In genomic region chr15:98699190-98700105, GRCm38 (mm10) we compare ENCODE assay signal across 7 mouse cellular contexts. TPM values are rescaled to one million over a fixed set of nuclear protein-coding genes. Genes with fewer than 3 reads are reported as not detected.
DNase-seq lines count a peak whose midpoint lies in the region; ATAC-seq and TF ChIP-seq lines count a peak whose summit lies in the region.

No protein-coding gene starts in this region.

- H3K4me2 ChIP-seq in limb, embryonic 11.5 days (ENCODE audit: low read depth, severe bottlenecking): peak overlapping the region; percentile 54
- H3K4me2 ChIP-seq in midbrain, embryonic 14.5 days (ENCODE audit: low read length): peak overlapping the region; percentile 62

- no peaks in the 10 kb centered on the region for H3K9me3 ChIP-seq in embryonic facial prominence, embryonic 10.5 days
- no peaks in the 10 kb centered on the region for H3K9me3 ChIP-seq in limb, embryonic 11.5 days (ENCODE audit: control insufficient read depth, low read length)
- no peaks in the 10 kb centered on the region for H3K9me3 ChIP-seq in midbrain, embryonic 14.5 days (ENCODE audit: control insufficient read depth, low read length)

- H3K9ac ChIP-seq in limb, embryonic 11.5 days (ENCODE audit: low read length): peak overlapping the region; percentile 34; the same call in 1 of the 2 replicates
- H3K9ac ChIP-seq in midbrain, embryonic 14.5 days (replicated peaks; ENCODE audit: low read length): peak overlapping the region; percentile 52

- H3K27ac ChIP-seq in embryonic facial prominence, embryonic 10.5 days (replicated peaks): no peak overlapping the region; the same call in 1 of the 2 replicates
- H3K27ac ChIP-seq in kidney, adult 2 months (ENCODE audit: insufficient read depth, low read depth, low read length): no peak overlapping the region
- H3K27ac ChIP-seq in limb, embryonic 11.5 days (replicated peaks; ENCODE audit: low read depth, low read length): no peak overlapping the region
- peak overlapping the region; percentile 75 for H3K27ac ChIP-seq in midbrain, embryonic 14.5 days (replicated peaks; ENCODE audit: low read depth, low read length)

- ATAC-seq in limb, embryonic 11.5 days (ENCODE audit: insufficient number of reproducible peaks, low FRiP score, low TSS enrichment, low read depth): 0 out of 2 replicates have a peak, but pooled peaks have one; percentile 51
- ATAC-seq in midbrain, embryonic 14.5 days (ENCODE audit: low FRiP score, low TSS enrichment): peak; percentile 84

- H3K27me3 ChIP-seq in embryonic facial prominence, embryonic 10.5 days (replicated peaks; ENCODE audit: low read depth, poor library complexity, severe bottlenecking): peaks cover 57% of the 10 kb centered on the region
- no peaks in the 10 kb centered on the region; the same call in 1 of the 2 replicates for H3K27me3 ChIP-seq in kidney, adult 2 months (replicated peaks; ENCODE audit: control insufficient read depth, insufficient read depth, low read length)
- peaks cover 19% of the 10 kb centered on the region for H3K27me3 ChIP-seq in limb, embryonic 11.5 days (ENCODE audit: control insufficient read depth, insufficient read depth, low read length)
- H3K27me3 ChIP-seq in midbrain, embryonic 14.5 days (ENCODE audit: control insufficient read depth, insufficient read depth, low read length): peaks cover 16% of the 10 kb centered on the region; the same call in 1 of the 2 replicates

- TF ChIP-seq CTCF in kidney, adult 2 months (conservative IDR thresholded peaks at IDR 0.05; ENCODE audit: insufficient read depth, insufficient read length, low read depth, low read length): peak; percentile 81

- peaks cover 10% of the 10 kb centered on the region for H3K4me1 ChIP-seq in embryonic facial prominence, embryonic 10.5 days
- peaks cover 9% of the 10 kb centered on the region; the same call in 1 of the 2 replicates for H3K4me1 ChIP-seq in kidney, adult 2 months (ENCODE audit: control insufficient read depth, insufficient read depth, low read length)
- H3K4me1 ChIP-seq in limb, embryonic 11.5 days (ENCODE audit: control insufficient read depth, insufficient read depth, low read length): 0 out of 2 replicates have a peak, but pooled peaks cover 3% of the 10 kb centered on the region
- 0 out of 2 replicates have a peak, but pooled peaks cover 4% of the 10 kb centered on the region for H3K4me1 ChIP-seq in midbrain, embryonic 14.5 days (ENCODE audit: control insufficient read depth, insufficient read depth, low read length)

- DNase-seq in adrenal gland, adult 8-10 months: peak; percentile 61
- DNase-seq in embryonic facial prominence, embryonic 10.5 days (ENCODE audit: low spot score): peak; percentile 93
- peak; percentile 85 to 92 for DNase-seq in heart, adult 18-20 months
- DNase-seq in kidney, adult 2 months: peak; percentile 90
- DNase-seq in limb, embryonic 11.5 days (ENCODE audit: low spot score): peak; percentile 93
- DNase-seq in midbrain, embryonic 14.5 days: peak; percentile 94
- DNase-seq in spleen, adult 12 weeks (ENCODE audit: low spot score): peak; percentile 67

- no peak for TF ChIP-seq POLR2A in kidney, adult 2 months (IDR thresholded peaks at IDR 0.05; ENCODE audit: low read depth, low read length)

- H3K4me3 ChIP-seq in embryonic facial prominence, embryonic 10.5 days: peak overlapping the region; percentile 52
- no peak overlapping the region for H3K4me3 ChIP-seq in kidney, adult 2 months (ENCODE audit: insufficient read depth, low read depth, low read length)
- H3K4me3 ChIP-seq in limb, embryonic 11.5 days (ENCODE audit: low read depth, low read length): peak overlapping the region; percentile 25; the same call in 1 of the 2 replicates
- H3K4me3 ChIP-seq in midbrain, embryonic 14.5 days (replicated peaks; ENCODE audit: low read depth, low read length): peak overlapping the region; percentile 39

- 7% methylated on average over 40 of the region's 40 CpGs for WGBS in embryonic facial prominence, embryonic 10.5 days
- 6% methylated on average over 40 of the region's 40 CpGs for WGBS in kidney, adult 2 months
- WGBS in limb, embryonic 11.5 days: 5% methylated on average over 40 of the region's 40 CpGs
- 4% methylated on average over 40 of the region's 40 CpGs for WGBS in midbrain, embryonic 14.5 days

- H3K36me3 ChIP-seq in embryonic facial prominence, embryonic 10.5 days (replicated peaks): no peaks in the 10 kb centered on the region
- no peaks in the 10 kb centered on the region for H3K36me3 ChIP-seq in kidney, adult 2 months (ENCODE audit: control insufficient read depth, insufficient read depth, low read length)
- H3K36me3 ChIP-seq in limb, embryonic 11.5 days (ENCODE audit: control insufficient read depth, insufficient read depth, low read length): no peaks in the 10 kb centered on the region
- H3K36me3 ChIP-seq in midbrain, embryonic 14.5 days (ENCODE audit: control insufficient read depth, insufficient read depth, low read length): no peaks in the 10 kb centered on the region

RNA-seq across cellular contexts. Expression of gene Ccdc65, which starts 8.6 kb away (rescaled TPM):
- under 1 TPM; 0.59 to 0.90 (median 0.82) TPM for total RNA-seq in adrenal gland, adult 8-10 months (2022)
- polyA plus RNA-seq in embryonic facial prominence, embryonic 10.5 days (2016; fragmentation: Nextera tagmentation; extraction: Ambion mirVana): 0.60 and 0.80 TPM in 2 replicates
- under 1 TPM; 0.67 to 0.72 TPM for total RNA-seq in heart, adult 18-20 months (2021)
- polyA plus RNA-seq in kidney, adult 2 months (2012; rRNA removed): 0.42 and 0.60 TPM in 2 replicates
- polyA plus RNA-seq in limb, embryonic 11.5 days (2014; fragmentation: Nextera tagmentation; extraction: Ambion mirVana): 0.48 and 1.3 TPM in 2 replicates
- 5.7 and 6.3 TPM in 2 replicates for polyA plus RNA-seq in midbrain, embryonic 14.5 days (2014; fragmentation: Nextera tagmentation; extraction: Ambion mirVana)

RNA-seq across cellular contexts. Expression of gene Rnd1, which starts 22.2 kb away (rescaled TPM):
- total RNA-seq in adrenal gland, adult 8-10 months (2022): 1 to 10 TPM; 2.5 to 9.7 (median 4.0) TPM
- 0.88 and 1.5 TPM in 2 replicates for polyA plus RNA-seq in embryonic facial prominence, embryonic 10.5 days (2016; fragmentation: Nextera tagmentation; extraction: Ambion mirVana)
- total RNA-seq in heart, adult 18-20 months (2021): 1 to 10 TPM in 1 of 2 experiments, under 1 TPM in 1; 0.77 to 1.3 TPM
- 2.2 and 2.8 TPM in 2 replicates for polyA plus RNA-seq in kidney, adult 2 months (2012; rRNA removed)
- 0.29 and 0.37 TPM in 2 replicates for polyA plus RNA-seq in limb, embryonic 11.5 days (2014; fragmentation: Nextera tagmentation; extraction: Ambion mirVana)
- polyA plus RNA-seq in midbrain, embryonic 14.5 days (2014; fragmentation: Nextera tagmentation; extraction: Ambion mirVana): 7.4 and 9.2 TPM in 2 replicates

RNA-seq across cellular contexts. Expression of gene Fkbp11, which starts 28.6 kb away (rescaled TPM):
- 10 to 100 TPM in 1 of 4 experiments, 1 to 10 TPM in 3; 7.1 to 14.4 (median 9.8) TPM for total RNA-seq in adrenal gland, adult 8-10 months (2022)
- polyA plus RNA-seq in embryonic facial prominence, embryonic 10.5 days (2016; fragmentation: Nextera tagmentation; extraction: Ambion mirVana): 23.2 and 26.3 TPM in 2 replicates
- 1 to 10 TPM; 7.9 to 8.5 TPM for total RNA-seq in heart, adult 18-20 months (2021)
- 9.3 and 10.1 TPM in 2 replicates for polyA plus RNA-seq in kidney, adult 2 months (2012; rRNA removed)
- 24.3 and 25.7 TPM in 2 replicates for polyA plus RNA-seq in limb, embryonic 11.5 days (2014; fragmentation: Nextera tagmentation; extraction: Ambion mirVana)
- 1.7 and 3.8 TPM in 2 replicates for polyA plus RNA-seq in midbrain, embryonic 14.5 days (2014; fragmentation: Nextera tagmentation; extraction: Ambion mirVana)

RNA-seq across cellular contexts. Expression of gene Ddx23, which starts 36.8 kb away (rescaled TPM):
- 100 to 1,000 TPM in 1 of 4 experiments, 10 to 100 TPM in 3; 68.9 to 100 (median 85.6) TPM for total RNA-seq in adrenal gland, adult 8-10 months (2022)
- polyA plus RNA-seq in embryonic facial prominence, embryonic 10.5 days (2016; fragmentation: Nextera tagmentation; extraction: Ambion mirVana): 31.2 and 32.1 TPM in 2 replicates
- 10 to 100 TPM; 60.7 to 63.2 TPM for total RNA-seq in heart, adult 18-20 months (2021)
- 23.8 and 24.4 TPM in 2 replicates for polyA plus RNA-seq in kidney, adult 2 months (2012; rRNA removed)
- polyA plus RNA-seq in limb, embryonic 11.5 days (2014; fragmentation: Nextera tagmentation; extraction: Ambion mirVana): 24.8 and 27.7 TPM in 2 replicates
- 17.7 and 24.9 TPM in 2 replicates for polyA plus RNA-seq in midbrain, embryonic 14.5 days (2014; fragmentation: Nextera tagmentation; extraction: Ambion mirVana)
